Mouse (Mus musculus): ENCODE results near the gene Lpin1. TPM values are rescaled to one million over a fixed set of nuclear protein-coding genes. Genes with fewer than 3 reads are reported as not detected.

Lpin1 gene
- total RNA-seq, 2 experiments from 2014 or later = 279 to 395 TPM

GRCm38 (mm10) chr12:16639078-16639771 lies 28.5 kb upstream of the Lpin1 start:
- peak overlapping the region; percentile 51 for H3K4me3 ChIP-seq
- H3K27ac ChIP-seq = peak overlapping the region; percentile 90
- intact Hi-C loops (cut with DNase I) = no loop called here
- DNase-seq = peak; percentile 68
- TF ChIP-seq CTCF (IDR thresholded peaks at IDR 0.05) = peak; percentile 63

DNA sequence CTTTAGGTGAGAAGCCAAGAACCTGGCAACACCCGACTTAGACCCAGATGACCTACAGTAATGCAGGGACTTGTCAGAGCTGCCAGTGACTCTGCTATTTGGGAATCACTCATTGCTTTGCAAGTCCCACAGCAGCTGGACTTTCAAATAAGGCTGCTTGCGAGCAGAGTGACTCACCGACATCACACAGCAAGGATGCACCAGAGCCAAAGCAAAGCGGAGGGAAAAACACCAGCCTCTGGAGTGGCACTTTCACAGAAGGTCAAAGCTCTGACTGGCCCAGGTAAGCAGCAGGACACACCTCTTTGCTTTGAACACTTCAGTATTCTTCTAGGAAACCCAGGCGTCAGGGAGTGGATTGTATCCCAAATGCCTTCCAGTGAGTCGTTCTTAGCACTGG lies 25.1 kb upstream of the Lpin1 start:
- no peak for TF ChIP-seq CTCF (IDR thresholded peaks at IDR 0.05)
- Histone ChIP-seq H3K27ac (peak overlapping the region; percentile 79), H3K4me3 (peak overlapping the region; percentile 47)
- DNase-seq = peak; percentile 16
- intact Hi-C loops (cut with DNase I) = no loop called here

DNA sequence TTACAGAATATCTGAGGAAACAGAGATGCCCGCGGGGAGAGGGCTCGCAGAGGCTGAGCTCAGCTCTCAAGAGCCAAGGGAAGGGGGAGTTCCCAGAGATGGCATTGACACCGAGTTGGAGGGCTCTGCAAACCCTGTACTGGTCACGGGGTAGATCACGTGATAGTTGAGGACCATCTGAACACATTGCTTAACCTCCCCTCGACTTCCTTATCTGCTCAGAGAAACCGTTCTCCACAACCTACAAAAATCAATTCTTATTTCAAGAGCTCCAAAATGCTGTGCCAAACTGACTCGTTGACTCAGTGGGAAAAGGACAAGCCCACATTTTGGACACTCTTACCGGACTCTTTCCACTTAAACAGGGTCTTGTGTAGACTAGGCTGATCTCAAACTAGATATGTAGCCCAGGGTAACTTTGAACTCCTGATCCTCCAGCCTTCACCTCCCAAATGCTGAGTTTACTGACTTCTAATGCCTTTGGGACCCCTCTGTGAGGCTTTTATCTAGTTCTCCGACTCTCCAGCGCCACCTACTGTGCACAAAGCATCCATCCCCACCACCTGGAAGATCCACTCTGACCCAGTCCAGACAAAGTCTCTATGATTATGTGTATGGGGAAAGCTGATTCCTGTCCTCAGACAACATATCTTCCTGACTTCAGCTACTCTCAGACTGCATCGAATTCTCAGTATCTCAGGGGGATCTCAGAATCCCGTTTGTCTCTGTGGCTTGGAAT lies 23.5 kb upstream of the Lpin1 start:
- peak overlapping the region; percentile 79 for H3K27ac ChIP-seq
- TF ChIP-seq CTCF (IDR thresholded peaks at IDR 0.05) = peak; percentile 88
- peak; percentile 64 for DNase-seq
- peak overlapping the region; percentile 33 for H3K4me3 ChIP-seq
- intact Hi-C loops (cut with DNase I) = loop anchor here (5.0 kb wide), 1 partner anchor 67 kb away; no protein-coding TSS in a partner anchor

DNA sequence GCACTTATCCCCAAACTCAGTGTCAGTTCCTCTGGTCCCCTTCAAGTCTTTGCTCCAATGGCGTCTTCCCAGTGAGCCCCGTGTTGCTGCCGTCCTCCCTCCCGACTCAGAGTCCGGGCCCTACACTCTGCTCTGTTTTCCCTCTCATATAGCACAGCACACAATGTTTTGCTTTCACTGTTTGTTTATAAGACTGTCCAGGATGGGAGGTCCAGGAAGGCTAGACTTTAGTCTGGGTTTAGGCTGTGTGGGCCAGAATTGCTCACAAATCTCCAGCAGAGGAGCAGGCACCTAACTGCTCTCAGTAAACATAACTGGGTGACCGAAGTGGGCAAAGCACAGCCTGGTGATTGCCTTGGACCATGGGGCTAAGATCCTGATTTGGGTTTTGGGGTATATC lies 22.5 kb upstream of the Lpin1 start:
- no peak for DNase-seq
- H3K4me3 ChIP-seq = peak overlapping the region; percentile 21
- intact Hi-C loops (cut with DNase I) = loop anchor here (5.0 kb wide), 1 partner anchor 66 kb away; no protein-coding TSS in a partner anchor
- no peak for TF ChIP-seq CTCF (IDR thresholded peaks at IDR 0.05)
- peak overlapping the region; percentile 79 for H3K27ac ChIP-seq

- intact Hi-C loops (cut with DNase I) = loop anchor here (5.0 kb wide), 1 partner anchor 64 kb away; no protein-coding TSS in a partner anchor
- no peak for TF ChIP-seq CTCF (IDR thresholded peaks at IDR 0.05)
- Histone ChIP-seq H3K27ac (peak overlapping the region; percentile 88), H3K4me3 (peak overlapping the region; percentile 22; the same call in 1 of the 2 replicates)
- no peak for DNase-seq
Measured at GRCm38 (mm10) chr12:16631423-16631822, 20.7 kb upstream of the Lpin1 start.

- Histone ChIP-seq H3K4me3 (peak overlapping the region; percentile 17), H3K27ac (peak overlapping the region; percentile 88)
- intact Hi-C loops (cut with DNase I) = loop anchor here (5.0 kb wide), 1 partner anchor 64 kb away; no protein-coding TSS in a partner anchor
- TF ChIP-seq CTCF (IDR thresholded peaks at IDR 0.05) = no peak
- peak; percentile 63 for DNase-seq
Measured at GRCm38 (mm10) chr12:16630866-16631185, 20.1 kb upstream of the Lpin1 start.

- DNase-seq = peak; percentile 80
Measured at GRCm38 (mm10) chr12:16630152-16630865, 19.5 kb upstream of the Lpin1 start.

DNA sequence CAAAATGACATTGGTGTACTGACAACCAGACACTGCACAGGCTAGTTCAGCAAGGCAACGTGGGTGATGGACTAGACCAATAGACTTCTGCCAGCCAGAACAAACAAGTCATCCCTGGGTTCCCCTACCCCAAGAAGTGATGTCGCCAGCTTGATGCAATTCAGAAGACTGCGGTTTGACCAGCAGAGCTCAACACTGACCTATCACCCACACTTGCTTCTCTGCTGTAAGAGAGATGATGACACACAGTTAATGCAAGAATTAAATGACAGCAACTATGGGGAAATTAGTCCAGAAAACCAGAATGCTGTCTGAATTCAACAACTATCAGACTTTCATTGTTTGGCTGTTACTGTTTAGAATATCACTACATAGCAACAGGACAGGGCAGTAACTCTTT lies 9.5 kb upstream of the Lpin1 start:
- H3K4me3 ChIP-seq = no peak overlapping the region
- no peak for DNase-seq
- TF ChIP-seq CTCF (IDR thresholded peaks at IDR 0.05) = no peak
- H3K27ac ChIP-seq = peak overlapping the region; percentile 90
- intact Hi-C loops (cut with DNase I) = no loop called here

More at GRCm38 (mm10) chr12:16630152-16630865, 19.5 kb upstream of the Lpin1 start:
- Histone ChIP-seq H3K4me3 (peak overlapping the region; percentile 28), H3K27ac (peak overlapping the region; percentile 88)
- intact Hi-C loops (cut with DNase I) = loop anchor here (5.0 kb wide), 1 partner anchor 63 kb away; no protein-coding TSS in a partner anchor
- TF ChIP-seq CTCF (IDR thresholded peaks at IDR 0.05) = no peak

DNA sequence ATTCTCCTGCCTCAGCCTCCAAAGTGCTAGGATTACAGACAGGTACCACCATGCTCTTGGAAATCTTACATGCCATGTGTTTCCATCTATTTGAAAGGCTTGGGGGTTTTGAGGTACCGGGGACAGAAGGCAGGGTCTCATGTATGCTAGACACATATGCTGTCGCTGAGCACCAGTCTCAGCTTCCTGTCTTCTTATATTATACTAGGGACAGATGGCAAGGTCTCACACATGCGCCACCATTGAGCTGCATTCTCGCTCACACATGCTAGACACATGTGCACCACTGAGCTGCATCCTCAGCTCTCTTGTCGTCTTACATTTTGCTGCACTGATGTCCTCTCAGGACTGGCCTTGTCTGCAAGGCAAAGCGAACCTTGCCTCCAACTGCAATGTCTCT lies 8.7 kb upstream of the Lpin1 start:
- DNase-seq = no peak
- intact Hi-C loops (cut with DNase I) = no loop called here
- H3K4me3 ChIP-seq = no peak overlapping the region
- H3K27ac ChIP-seq = peak overlapping the region; percentile 90
- no peak for TF ChIP-seq CTCF (IDR thresholded peaks at IDR 0.05)

DNA sequence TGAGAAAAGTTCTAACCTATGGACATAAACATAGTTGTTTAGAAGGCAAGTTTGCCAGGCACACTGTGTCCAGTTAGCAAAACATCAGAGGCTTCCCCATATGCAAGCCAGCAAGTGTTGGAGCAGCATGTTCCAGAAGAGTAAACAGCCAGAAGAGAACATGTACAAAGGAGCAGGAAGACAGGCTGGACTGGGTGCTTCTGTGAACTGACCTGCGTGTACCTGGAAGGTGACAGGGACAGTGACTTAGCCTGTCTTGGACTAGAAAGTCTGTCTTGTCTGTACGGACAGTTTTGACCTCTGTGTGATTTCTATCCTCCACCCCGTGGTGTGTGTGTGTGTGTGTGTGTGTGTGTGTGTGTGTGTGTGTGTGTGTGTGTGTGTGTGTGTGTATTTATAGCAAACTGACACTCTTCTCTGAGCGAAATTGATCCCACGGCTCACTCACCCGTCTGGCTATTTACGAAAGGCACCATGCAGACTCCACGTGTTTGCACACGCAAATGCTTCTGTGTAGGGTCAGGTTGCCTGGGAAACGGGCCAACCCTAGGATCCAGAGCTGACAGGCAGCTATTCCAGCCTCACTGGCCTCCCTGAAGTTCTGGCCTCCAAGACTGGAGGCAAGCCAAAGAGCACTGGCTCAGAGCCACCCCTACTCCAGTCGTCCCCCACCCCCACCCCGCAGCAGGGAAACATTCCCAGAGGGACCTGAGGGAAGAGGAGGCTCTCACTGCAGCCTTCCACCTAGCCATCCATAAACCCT lies 7.9 kb upstream of the Lpin1 start:
- intact Hi-C loops (cut with DNase I) = no loop called here
- Histone ChIP-seq H3K4me3 (0 out of 2 replicates have a peak overlapping the region, but pooled peaks have one; percentile 28), H3K27ac (peak overlapping the region; percentile 94)
- TF ChIP-seq CTCF (IDR thresholded peaks at IDR 0.05) = no peak
- peak; percentile 97 for DNase-seq

- no peak for DNase-seq
- no peak for TF ChIP-seq CTCF (IDR thresholded peaks at IDR 0.05)
- H3K4me3 ChIP-seq = no peak overlapping the region
- peak overlapping the region; percentile 94 for H3K27ac ChIP-seq
- intact Hi-C loops (cut with DNase I) = no loop called here
Measured at GRCm38 (mm10) chr12:16615738-16616137, 5.0 kb upstream of the Lpin1 start.

GRCm38 (mm10) chr12:16614556-16614955 lies 3.8 kb upstream of the Lpin1 start:
- intact Hi-C loops (cut with DNase I) = no loop called here
- no peak for TF ChIP-seq CTCF (IDR thresholded peaks at IDR 0.05)
- Histone ChIP-seq H3K27ac (peak overlapping the region; percentile 94), H3K4me3 (peak overlapping the region; percentile 28; the same call in 1 of the 2 replicates)
- DNase-seq = no peak
